Mouse (Mus musculus) neural tube, embryonic 15.5 days (tissue): ENCODE data around the gene Slc10a7. TPM values are rescaled to one million over a fixed set of nuclear protein-coding genes. Genes with fewer than 3 reads are reported as not detected.

Source experiments
- polyA plus RNA-seq: library from polyadenylated mRNA; unstranded; fragments of >200 nt; fragmentation: Nextera tagmentation; extraction: Ambion mirVana; gene quantifications from 2 replicates; pipeline ENCODE4 v1.2.1, GENCODE M21; 2015

Slc10a7 gene
- polyA plus RNA-seq, 1 experiment from 2014 or later: 10.2 TPM

Other genes starting within 250 kb of the Slc10a7 start
- gene Pou4f2, start 72.7 kb upstream of the Slc10a7 start, polyA plus RNA-seq: 2.4 and 3.3 TPM in 2 replicates
- gene Rbmxl1, start 448 bp upstream of the Slc10a7 start, polyA plus RNA-seq: 173 and 192 TPM in 2 replicates